11 mouse cellular contexts compared by ENCODE assay signal in genomic region chr2:148536608-148537007, GRCm38 (mm10).
"Had no signal": no experiment of that assay in that cellular context is flagged by ENCODE, and none has a peak within 500 bp of the region (broad histone marks: within the 10 kb centered on the region; RNA-seq: fewer than 3 reads in every experiment).

No protein-coding gene starts in this region.

- H3K4me3 ChIP-seq: left cerebral cortex, adult 2 months; limb, embryonic 10.5 days; liver, embryonic 15.5 days; midbrain, embryonic 13.5 days; myocyte; neural tube, embryonic 15.5 days had no signal

- H3K27ac ChIP-seq: left cerebral cortex, adult 2 months; limb, embryonic 10.5 days; liver, embryonic 15.5 days; macrophage; midbrain, embryonic 13.5 days; neural tube, embryonic 15.5 days; stomach, postnatal 0 days had no signal

- H3K27me3 ChIP-seq: liver, embryonic 15.5 days; midbrain, embryonic 13.5 days; neural tube, embryonic 15.5 days had no signal

- DNase-seq: kidney, adult 11 months; kidney, postnatal 10 days; thymus, postnatal 4 days had no signal

- H3K9ac ChIP-seq: liver, embryonic 15.5 days; midbrain, embryonic 13.5 days; neural tube, embryonic 15.5 days had no signal

- H3K4me1 ChIP-seq: liver, embryonic 15.5 days; midbrain, embryonic 13.5 days; neural tube, embryonic 15.5 days had no signal

- ATAC-seq: midbrain, embryonic 13.5 days had no signal

- H3K9me3 ChIP-seq: limb, embryonic 10.5 days; liver, embryonic 15.5 days; midbrain, embryonic 13.5 days; neural tube, embryonic 15.5 days had no signal

- H3K4me2 ChIP-seq: liver, embryonic 15.5 days; midbrain, embryonic 13.5 days; neural tube, embryonic 15.5 days had no signal

- H3K36me3 ChIP-seq: limb, embryonic 10.5 days; liver, embryonic 15.5 days; midbrain, embryonic 13.5 days; neural tube, embryonic 15.5 days had no signal
